Mouse (Mus musculus) cerebellum, postnatal 14 days (tissue): Measurements from ENCODE around the gene Ddit4.

ENCODE experiments used
- DNase-seq, 2 experiments: peaks; one replicate each; pipeline ENCODE4 v3.0.0; 2021; ENCODE audit warnings: mixed read lengths in 2 of 2

Gene Ddit4

DNA sequence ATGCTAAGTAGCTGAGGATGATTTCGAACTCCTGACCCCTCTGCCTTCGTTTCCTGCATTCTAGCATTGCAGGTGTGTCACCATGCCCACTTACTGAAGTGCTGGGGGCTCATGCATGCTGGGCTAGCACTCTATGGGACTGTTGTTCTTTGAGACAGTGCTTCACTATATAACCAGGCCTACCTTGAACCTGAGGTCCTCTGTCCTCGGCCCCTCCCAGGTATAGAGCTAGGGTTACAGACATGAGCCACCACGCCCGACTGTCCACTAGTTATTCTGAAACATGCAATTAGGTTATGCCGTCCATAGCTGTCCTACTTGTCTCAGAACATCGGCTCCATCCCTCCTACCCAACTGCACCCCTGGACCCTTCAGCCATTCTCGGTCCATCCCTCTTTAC is 20.2 kb upstream of the Ddit4 start:
- no peak for DNase-seq

- DNase-seq = peak in 1 of 2 experiments; percentile 34
Measured at GRCm38 (mm10) chr10:59970450-59971062, 18.9 kb upstream of the Ddit4 start.

DNA sequence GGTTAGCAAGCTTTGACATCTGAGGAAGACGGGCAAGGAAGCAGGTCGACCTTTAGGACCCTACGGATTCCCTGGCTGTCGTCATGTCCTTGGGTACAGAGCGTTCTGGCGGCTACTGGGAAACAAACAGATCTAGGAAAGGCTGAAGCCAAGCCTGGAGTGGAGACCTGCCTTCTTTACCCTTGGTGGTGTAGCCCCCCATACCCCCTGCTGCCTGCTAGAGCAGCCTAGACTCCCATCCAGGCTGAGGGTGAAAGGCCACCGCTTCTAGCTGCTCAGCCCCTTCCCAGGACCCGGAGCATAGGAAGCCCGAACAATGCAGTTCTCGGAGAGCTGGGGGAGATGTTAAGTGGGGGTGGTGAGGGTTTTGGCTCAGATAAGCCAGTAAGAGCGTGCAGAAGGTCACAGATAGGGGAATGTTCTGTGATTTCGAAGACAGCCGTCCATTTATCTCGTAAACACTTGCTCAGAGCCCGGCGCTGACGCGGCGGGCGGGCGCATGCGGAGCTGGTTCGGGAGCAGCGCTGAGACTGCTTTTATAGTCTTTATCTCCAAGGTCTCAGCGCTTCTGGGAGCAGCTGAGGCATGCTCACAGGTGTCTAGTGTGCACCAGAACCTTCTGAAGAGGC is 18.3 kb upstream of the Ddit4 start:
- peak; percentile 82 for DNase-seq

DNA sequence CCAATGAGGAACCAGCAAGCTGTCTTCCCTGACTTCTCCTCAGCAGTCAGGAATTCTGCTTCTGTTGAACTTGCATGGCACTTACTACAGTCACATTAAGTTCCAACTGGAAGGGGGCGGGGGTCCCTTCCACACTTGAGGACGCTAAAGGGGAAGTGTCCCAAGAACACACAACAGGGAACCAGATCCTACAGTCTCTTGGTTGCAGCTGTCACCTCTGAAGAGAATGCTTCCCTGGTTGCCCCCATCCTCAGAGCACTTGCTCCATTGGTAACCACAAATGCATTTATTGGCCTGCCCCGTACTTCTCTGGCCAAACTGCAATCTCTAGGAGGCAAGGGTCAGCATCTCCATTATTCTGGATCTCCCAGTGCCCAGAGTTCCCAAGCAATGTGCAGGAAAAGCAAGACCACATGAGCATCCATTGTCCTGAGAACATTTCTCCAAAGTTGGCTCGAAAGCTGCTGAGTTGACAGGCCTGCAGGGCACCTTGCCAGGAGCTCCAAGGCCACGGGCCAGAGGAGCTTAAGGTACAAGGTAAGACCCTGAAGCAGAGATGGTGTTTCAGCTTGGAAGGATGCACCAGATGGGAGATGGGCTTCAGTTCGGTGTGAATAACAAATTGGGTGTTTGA is 15.8 kb upstream of the Ddit4 start:
- DNase-seq = peak; percentile 71 to 76

- no peak for DNase-seq
Measured at GRCm38 (mm10) chr10:59966743-59967142, 15.1 kb upstream of the Ddit4 start.

DNA sequence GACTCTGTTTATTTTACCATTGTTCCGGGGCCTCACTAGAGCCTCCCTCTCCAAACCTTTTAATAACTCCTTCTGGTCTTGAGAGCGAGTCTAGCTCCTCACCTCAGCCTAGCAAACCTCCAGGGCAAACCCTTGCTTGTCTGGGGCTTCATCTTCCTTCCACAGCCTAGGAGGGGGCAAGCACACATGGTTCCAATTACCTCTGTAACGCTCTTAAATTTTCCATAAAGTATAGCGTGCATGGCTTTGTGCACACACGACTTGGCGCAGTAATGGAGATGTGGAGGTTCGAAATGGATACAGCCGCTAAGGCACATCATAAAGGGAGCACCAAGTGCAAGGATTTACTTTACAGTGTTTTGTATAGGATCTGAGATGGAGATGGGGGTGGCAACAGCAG is 14.2 kb upstream of the Ddit4 start:
- no peak for DNase-seq

DNA sequence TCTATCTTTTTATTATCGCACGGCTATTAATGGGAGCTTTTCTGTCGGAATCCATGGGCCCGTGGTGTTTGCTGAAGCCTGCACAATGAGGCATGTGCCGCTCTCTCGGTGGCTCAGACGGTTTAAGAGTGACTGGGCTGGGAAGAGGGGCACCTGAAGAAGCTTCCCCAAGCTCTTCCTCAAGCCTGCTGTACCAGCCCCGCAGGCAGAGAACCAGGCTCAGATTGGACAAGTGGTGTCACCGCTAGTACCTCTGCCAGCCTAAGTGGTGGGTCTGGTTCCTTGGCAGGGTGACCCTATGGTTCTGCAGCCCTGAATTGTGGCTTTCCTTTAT is 13.7 kb upstream of the Ddit4 start:
- DNase-seq = no peak

DNA sequence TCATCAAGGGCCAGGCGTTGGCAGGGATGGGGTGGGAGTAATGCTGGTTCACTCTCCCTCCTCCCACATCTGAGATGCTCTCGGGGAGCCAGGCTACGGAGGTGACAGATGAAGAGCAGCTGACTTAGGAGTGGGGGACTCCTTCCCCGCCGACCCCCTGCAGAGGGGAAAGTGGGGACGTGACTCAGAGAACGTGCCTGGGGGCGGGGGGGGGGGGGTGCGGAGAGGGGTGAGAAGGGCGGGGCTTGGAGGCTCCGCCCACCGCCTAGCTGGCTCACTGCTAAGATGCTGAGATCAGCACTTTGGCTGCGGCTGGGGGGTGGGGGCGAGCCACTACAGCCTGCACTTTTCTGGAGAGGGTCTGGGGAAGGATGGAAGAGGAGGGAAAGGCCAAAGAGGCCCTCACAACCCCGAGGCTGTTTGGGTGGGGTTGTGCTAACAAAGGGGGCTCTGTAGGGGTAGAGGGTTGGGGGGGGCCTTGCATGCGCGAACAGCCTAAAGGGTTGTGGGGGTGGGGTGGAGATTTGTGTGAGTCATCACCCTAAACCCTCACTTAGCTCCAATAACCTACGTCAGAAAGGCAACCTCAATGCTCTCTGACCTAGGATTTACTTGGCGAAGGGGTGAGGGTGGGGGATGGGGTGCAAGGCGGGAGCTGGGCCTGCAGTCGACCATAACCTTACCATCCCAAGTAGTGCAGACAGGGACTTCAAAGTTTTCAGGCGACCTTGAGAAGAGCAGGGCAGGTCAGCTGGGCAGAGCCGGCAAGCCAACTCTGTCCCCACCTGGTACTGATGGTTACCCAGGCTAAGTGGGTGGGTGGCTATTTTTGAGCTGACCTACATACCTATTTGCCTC is 13.1 kb upstream of the Ddit4 start:
- DNase-seq = peak; percentile 36 to 60

DNA sequence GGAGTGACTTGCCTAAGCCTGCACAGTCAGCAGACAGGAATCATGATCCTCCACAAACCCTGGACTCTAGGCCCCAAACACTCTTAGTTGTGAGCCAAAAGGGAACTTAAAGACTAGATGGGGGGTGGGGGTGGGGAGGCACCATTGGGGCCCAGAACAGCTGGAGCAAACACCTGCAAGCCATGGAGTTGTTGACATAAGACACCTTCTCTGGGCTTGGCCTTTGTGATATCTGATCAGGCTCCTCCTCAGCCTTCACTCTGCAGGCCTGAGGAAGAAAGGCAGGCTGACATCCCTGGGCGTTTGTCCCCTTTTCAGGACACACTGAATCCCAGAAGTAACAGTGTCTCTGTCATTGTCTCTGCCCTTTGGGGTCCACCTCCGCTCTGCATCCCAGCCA is 12.0 kb upstream of the Ddit4 start:
- DNase-seq = no peak

- DNase-seq = no peak
Measured at GRCm38 (mm10) chr10:59959517-59959916, 7.9 kb upstream of the Ddit4 start.

- peak in 1 of 2 experiments; percentile 53 for DNase-seq
Measured at GRCm38 (mm10) chr10:59958458-59958857, 6.8 kb upstream of the Ddit4 start.

DNA sequence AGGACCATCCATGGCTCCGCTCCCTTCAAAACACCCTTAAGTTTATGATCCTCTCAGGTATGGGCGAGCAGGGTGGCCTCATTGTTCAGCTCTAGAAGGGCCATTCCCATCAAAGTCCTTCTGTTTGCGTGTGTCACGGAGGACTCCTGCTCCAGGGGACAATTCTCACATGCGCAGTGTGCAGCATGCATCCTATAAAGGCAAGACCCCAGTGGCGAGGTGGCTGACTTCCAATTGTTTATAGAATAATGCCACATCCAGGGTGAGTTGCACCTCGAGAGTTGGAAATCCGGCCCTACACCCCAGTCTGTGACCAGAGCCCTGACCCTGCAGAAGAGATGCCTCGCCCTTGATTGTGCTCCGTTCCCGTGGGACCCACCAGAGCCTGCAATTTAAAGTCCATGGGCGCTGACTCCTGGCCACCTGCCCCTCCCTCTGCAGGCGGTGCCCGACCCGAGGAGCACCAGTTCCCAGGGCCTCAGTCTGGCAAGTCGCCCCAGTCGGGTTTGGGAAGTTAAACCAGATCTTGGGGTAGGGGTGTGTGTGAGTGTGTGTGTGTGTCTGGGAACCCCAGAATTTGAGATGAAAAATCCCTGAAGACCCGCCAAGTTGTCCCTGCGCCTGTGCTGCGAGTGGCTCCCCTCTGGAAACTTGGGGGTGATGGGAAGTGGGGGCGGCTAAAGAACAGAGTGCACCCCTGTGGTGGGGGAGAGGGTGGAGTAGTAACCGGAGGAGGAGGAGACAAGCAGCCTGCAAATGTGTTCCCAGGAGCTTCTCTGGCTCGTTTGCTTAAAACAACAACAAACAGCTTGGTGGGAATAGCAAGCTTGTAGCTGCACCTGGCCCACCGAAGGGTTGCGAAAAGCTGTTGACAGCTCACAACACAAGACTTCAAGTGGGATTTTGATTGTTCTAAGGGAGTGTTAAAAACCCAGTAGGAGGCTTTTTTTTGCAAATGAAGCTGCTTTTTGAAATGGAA is 5.8 kb upstream of the Ddit4 start:
- DNase-seq = peak in 1 of 2 experiments; percentile 57

DNA sequence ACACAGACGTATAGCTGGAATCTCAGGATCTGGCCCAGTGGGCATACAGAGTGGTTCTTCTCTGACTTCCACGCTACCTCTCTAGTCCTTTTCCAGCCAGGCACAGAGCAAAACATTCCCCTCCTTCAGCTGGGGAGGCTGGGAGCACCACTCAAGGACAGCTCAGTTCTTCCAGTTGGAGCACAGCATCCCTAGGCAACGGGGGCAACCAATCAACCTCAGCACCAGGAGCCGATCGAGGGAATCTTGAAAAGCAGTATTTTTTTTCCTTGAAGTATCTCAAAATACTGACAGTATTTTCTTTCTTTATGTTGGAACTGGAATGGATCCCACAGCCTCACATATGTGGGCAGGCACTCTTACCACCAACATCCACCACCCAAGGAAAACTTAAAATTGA is 5.0 kb upstream of the Ddit4 start:
- DNase-seq = no peak

- DNase-seq = no peak
Measured at GRCm38 (mm10) chr10:59953564-59954039, 2.0 kb upstream of the Ddit4 start.

DNA sequence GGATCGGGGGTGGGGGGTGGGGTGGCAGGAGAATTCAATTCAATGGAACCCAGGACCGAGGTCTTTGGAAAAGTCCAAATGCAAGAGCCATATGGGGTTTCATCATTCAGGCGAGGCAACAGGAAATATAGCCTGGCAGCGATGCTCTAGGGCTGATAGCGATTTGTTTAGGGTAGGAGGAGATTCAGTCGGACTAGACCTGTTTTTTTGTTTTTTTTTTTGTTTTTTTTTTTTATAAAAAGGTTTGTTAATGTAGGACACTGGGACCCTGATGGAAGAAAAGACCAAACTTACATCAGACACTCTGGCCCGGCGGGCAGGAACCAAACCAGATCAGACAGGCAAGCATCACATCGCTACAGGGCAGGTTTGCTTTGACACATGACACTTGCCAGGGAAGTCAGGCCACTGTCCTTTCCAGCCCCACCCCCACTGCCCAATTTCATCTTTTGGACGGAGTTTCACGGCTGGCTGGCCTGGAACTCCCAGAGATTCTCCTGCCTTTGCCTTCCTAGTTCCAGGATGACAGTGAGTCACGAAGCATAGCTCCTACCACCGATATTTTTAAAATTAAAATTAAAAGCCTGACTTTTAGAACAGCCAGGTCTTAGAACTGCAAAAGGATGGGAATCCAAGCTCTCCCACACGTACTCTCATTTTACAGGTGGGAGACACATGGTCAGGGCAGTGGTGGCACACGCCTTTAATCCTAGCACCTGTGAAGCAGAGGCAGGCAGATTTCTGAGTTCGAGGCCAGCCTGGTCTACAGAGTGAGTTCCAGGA is 1.3 kb upstream of the Ddit4 start:
- DNase-seq = peak; percentile 76 to 84

- DNase-seq = peak; percentile 83
Measured at GRCm38 (mm10) chr10:59952152-59952780, 632 bp upstream of the Ddit4 start.

DNA sequence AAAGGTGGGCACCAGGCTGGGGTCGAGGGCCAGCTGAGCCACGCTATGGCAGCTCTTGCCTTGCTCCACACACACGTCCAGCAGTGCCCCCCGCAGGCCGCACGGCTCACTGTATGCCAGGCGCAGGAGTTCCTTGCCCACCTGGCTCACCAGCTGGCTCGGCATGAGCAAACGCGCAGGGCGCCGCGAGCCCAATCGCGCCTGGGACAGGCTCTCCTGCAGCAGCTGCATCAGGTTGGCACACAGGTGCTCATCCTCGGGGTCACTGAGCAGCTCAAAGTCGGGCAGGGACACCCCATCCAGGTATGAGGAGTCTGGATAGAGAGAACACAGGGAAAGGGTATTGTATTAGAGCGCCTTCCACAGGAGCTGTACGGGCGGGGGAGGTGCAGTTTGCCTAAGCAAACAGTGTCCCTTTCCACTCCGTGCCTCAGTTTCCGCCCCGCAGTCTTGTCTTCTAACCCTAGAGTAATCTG is 880 bp downstream of the Ddit4 start:
- DNase-seq = peak; percentile 89 to 91

DNA sequence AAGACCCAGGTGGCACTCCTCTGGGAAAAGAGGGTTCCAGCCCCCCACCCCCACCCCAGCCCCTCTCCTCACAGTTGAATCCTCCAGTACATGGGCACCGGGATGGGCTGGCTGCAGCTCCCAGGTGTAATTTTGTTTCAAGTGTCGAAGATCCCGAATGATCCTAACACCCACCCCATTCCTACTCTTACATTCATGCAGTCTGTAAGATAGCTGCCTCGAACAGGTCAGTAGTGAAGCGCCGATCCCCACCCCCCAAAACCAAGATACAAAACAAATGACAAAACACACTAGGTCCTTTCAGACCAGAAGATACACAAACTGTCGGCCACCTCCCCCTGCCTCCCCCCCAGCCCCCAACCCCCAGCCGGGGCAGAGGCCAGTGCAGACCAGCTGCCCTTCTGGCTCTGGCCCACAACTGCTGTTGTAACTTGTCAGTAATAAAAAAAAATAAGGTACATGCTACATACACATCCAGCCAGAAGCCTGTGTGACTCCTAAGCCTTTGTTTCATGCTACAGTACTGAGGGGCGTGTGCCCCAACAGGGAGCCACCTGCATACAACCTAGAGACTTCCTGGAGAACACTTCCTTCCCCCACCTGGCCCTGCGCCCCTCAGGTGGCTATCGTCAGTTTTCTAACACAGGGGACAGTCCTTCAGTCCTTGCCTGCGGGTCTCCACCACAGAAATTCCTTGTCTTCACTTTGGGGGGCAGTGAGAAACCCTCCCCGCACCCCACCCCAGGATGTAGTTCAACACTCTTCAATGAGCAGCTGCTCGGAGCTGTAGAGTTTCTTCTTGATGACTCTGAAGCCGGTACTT is 1.6 kb downstream of the Ddit4 start:
- peak in 1 of 2 experiments; percentile 48 for DNase-seq

DNA sequence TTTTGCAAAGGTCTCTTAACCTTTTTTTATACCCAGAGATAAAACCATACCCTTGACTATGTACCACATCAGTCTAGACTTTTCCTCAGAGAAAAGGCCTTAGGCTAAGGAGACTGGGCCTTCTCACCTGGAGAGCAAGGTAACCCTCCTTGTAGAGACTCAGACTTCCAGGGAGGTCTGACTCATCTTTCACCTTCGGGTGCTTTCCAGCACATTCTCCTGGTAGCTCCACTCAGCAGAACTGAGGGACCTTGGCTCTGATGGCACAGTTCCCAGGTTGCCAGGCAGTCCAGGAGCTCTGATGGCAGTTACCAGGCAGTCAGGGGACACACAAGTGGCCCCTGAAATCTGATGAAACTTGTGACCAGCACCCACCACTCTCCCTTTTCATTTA is 2.4 kb downstream of the Ddit4 start:
- peak; percentile 49 to 62 for DNase-seq
